Mouse (Mus musculus) skeletal muscle tissue, adult 2 months (tissue): Measurements from ENCODE around the gene F2.

Experiments used
- DNase-seq: peaks from one replicate; pipeline ENCODE4 v3.0.0-alpha.2; 2012; ENCODE audit warnings: low read depth, low spot score

F2 gene

DNA sequence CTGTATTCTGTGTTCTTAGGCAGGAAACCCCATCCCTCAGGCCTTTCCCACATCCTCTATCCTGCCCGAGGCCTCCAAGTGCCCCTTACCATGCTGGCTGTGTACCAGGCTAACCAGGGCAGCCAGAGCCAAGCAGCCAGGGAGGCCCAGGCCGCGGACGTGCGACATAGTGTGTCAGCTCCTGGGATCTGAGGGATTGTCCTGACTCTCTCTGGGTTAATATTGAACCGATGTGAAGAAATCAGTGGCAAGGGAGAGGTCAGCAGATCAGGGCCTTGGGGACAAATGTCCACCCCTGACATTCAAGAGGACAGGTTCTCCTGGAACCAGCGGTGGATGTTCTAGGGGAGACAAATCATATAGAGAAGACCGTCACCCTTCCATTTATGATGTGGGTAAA, at the start of gene F2:
F2 (minus strand) TSS at position 186 of the 400 bp plus-strand sequence.
- no peak for DNase-seq

DNA sequence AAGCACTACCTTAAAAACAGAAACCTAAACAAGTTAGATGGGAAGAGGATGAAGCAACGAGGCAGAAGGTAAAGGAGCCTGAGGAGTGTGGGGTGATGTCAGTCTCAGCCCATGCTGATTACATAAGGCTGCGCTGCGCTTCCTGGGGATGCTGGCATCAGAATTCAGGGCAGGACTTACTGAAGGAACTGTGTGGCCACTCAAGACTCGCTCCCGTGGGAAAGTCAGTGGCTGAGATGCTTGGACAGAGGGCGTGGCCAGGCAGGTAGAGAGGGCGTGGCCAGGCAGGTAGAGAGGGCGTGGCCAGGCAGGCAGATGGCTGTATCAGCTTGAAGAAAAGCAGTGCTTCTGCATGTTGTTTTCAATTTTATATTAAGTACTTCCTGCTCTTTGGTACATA, 47.7 kb upstream of the F2 start:
- DNase-seq: no peak

DNA sequence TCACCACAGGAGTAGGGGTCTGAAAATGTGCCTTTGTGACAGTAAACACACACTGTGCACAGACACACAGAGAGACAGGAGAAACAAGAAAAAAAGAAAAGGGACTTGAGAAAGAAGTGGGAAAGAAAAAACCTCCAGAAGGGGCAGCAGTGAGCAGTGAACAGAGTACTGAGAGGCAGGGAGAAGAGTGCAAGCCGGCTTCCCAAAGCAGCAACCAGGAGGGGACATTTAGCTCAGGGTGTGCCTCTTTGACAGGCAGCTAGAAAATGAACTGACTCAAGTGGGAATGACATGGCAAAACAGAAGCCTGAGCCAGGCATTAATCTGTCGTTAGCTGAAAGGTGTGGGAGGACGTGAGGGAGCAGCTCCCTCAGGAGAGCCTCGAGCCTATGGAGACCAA, 46.6 kb upstream of the F2 start:
- DNase-seq: no peak

DNA sequence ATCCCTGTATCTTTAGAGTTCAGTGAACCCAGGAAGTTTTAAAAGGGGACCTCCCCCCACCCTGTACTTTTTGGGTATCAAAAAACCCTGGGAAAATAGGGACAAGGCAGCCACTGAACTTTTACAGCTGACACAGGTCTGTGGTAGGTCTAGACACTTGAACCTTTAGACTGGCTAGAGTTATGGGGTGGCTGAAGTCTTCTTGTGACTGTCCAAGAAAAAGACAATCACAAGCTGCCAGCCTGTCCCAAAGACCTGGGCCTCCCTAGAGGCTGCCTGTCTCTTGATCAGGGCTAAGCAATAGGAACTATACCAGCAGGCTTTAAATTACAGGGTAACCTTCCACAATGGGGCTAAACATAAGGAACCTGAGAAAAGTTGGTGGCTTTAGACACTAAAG, 40.7 kb upstream of the F2 start:
- DNase-seq: no peak

DNA sequence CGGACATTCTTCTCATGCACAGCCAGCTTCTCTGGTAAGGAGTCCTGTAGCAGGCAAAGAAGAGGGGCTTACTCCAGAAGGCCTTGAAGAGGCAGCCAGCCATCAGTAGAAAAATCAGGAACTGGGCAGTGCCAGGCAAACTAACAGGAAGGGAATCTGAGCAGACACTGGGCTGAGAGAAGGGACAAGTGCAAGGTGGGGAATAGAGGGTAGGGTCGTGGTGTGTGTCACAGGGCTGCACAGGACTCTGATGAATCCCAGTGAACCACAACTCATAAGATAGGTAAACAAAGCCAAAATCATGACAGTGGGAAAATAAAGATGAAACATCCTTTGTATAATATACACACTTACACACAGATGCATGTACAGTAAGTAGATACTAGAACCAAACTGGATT, 40.2 kb upstream of the F2 start:
- no peak for DNase-seq

DNA sequence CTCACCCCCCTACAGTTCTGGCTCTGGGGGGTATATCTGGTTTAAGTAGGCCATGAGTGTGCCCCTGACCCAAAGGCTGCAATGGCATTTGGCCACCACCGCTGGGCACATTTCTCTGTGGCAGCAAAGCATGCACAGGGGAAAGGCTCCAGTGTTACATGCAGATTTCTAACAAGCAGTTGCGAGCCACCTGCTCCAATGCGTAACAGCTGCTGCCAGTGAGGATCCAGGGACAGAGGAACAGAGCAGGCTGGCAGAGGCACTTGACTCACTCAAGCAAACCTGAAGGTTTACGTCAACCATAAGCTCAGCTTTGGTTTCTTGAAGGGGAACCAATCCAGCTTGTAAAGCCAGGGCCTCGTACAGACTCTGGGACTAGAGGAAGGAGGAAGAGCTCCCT, 38.7 kb upstream of the F2 start:
- DNase-seq: no peak

DNA sequence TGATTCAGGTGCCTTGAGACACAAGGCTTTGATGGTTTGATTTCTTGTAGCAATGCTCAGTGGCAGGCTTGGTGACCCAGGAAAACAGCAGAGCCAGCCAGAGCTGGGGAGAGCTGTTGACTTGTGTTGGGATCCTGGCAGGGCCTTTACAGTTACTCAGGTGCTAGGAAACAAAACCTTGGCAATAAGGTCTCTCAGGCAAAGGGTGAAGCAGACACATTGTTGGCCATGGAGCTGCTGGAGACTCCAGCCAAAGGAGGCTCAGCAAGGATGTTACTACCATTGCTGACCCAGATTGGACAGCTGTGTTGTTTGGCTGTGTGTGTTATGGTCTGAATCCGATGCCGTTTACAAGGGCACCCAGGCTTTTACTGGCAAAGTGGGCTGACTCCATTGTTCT, 37.4 kb upstream of the F2 start:
- DNase-seq: no peak

DNA sequence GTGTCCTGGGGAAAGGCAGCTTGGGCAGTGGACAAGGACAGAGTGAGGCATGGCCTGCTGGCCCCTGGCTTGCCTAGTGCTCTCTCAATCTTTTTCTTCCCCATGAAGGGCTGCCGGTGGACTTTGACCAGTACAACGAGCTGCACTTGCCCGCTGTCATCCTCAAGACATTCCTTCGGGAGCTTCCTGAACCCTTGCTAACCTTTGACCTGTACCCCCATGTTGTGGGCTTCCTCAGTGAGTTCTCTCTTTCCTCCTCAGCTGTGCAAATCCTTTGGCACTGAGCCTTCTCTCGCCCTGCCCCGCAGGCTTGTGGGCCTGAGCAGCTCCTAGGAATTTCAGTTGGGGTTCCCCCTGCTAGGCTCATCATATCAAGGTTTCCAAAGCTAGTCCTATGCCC, 33.8 kb upstream of the F2 start:
- no peak for DNase-seq

DNA sequence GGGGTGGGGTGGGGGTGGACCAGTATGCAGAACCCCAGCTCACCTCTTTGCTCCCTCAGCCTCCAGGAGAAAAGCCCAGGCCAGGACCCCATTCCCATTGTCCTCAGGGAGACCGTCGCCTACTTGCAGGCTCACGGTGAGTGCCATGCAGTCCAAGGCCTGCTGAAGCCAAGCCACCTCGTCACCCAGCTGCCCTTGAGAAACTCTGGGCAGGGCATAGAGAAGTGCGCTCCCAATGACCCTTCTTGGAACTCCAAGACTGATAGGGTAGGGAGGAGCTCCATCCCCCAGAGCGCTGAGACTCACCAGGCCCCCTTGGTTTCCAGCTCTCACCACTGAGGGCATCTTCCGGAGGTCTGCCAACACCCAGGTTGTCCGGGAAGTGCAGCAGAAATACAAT, 33.1 kb upstream of the F2 start:
- no peak for DNase-seq

DNA sequence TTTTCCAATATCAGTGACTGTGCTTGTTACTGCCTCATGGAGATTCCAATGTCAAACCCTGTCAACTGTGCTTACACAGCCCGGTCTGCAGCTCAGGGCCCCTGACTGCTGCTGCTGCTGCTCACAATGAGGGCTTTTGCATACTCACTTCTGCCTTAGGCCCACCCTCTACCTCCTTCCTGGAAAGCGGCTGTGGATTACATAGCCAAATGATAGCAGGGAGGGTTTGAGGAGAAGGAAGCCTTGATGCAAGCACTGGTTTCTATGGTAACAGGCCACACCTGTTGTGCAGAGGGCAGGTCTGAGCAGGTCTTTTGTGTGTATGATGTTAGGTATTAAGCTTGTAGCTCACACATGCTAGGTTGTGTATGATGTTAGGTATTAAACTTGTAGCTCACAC, 31.5 kb upstream of the F2 start:
- DNase-seq: no peak

DNA sequence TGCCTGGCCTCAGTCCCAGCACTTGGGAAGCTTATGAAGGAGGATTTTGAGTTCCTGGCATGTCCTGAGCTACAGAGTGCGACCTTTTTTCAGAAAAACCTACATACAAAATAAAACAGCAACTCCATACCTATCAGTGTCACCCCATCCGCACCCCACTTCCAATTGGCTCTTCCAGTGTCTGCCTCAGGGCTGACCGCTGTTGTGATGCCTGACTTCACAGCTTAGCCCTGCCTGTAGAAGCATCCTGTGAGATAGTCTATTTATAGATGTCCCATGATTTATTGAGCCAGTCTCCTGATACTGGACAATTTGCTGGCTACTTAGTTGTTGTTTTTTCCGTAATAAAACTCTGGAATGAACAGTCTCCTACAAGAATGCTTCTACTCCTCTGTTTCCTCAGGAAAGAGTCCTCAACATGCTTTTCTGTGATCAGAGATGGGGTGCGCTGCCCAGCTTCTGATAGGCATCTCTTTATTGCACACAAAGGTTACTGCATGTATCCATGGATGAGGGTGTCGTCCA, 30.2 kb upstream of the F2 start:
- no peak for DNase-seq

DNA sequence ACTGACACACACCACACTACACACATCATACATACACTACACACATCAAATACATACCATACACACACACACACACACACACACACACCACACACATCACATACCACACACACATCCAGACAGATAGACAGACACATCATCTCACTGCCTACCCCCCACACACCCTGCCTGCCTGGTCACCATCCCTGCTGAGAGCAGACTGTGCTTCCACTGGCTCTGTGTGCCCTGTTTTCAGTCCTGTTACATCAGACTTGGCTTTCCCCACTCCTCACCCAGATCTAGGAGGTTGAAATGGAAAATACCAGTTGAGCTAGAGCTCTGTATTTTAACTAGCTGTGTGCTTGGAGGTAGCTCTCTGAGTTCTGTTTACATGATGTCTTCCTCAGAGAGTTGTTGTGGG, 28.6 kb upstream of the F2 start:
- DNase-seq: no peak

DNA sequence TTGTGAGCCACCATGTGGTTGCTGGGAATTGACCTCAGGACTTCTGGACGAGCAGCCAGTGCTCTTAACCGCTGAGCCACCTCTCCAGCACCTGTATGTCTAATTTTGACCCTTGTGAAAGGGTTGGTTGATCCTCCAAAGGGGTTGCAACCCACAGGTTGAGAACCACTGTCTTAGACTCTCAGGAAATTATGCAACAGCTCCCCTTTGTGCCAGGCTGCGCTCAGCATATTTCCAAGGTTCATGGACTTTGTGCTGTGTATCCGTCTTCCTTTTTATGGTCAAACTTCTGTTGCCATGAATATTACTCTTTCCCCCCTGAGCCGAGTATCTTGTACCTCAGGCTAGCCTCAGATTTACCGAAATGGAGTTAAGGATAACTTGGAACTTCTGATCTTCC, 24.8 kb upstream of the F2 start:
- no peak for DNase-seq

DNA sequence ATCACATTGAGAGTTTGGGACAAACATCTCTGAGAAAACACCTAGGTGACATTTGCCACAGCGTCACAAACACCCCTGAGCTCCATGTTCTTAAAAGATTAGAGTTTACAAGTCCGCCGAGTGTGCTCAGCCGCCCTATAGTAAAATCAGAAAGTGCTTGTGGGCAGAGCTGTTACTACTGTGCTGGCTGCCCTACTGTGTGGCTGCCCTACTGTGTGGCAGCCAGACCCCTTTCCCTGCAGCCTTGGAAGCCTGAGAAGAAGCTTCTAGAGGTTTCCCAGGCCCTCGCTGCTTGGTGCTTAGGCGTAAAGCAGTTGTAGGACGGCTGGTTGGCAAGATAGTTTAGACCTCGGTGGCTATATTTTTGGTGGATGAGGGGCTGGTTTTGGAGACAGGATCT, 23.4 kb upstream of the F2 start:
- no peak for DNase-seq

DNA sequence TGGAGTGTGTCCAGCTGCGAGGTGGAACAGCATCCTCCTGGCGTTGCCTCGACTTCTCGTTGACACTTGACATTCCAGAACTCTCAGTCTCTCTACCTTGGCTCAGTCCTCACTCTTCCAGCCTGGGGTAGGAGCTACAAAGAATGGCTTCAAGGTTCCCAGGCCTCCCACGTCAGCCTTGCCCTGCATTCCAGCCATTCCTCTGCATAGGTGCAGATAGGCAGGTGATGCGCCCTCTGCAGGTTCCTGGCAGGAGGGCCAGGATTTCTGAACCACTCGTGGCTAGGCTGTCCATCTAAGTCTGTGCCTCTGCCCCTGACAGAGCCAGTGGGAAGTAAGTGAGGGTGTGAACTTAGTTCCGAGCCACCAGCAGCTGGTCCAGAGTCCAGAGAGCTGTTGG, 20.6 kb upstream of the F2 start:
- DNase-seq: no peak

DNA sequence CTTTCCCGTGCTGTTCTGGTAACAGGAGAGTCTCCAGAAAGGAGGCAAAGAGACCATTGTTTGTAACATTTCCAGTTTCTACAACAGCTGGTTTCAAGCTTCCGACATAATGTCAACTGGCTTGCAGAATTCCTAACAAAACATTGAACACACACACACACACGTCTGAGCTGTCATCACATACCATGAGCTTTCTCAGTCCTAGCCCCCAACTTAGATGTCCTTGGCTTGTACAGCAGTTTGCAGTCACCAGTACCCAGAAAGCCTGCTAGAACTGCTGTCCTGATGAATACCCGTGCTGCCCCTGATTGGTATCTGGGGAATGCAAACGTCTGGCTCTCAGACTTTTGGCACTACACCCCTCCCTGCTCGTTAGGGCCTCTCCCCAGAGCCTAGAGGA, 19.6 kb upstream of the F2 start:
- DNase-seq: no peak

DNA sequence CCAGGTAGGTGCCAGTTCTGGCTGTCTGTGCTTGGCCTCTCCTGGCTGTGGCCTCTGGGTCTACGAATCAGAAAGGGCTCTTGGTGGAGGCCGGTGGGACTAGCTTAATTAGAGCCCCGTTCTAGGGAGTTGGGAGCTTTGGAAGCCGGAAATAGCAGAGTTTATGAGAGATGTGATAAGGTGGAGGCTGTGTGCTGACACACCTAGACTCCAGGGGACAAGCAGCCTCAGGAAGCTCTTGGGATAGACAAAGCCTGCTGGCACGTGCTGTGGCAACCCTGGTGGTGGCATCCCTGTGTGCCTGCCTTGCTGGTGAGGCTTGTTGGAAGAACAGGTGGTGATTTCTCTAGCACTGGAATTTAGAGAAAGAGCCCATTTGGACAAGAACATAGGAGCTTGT, 19.2 kb upstream of the F2 start:
- DNase-seq: no peak

DNA sequence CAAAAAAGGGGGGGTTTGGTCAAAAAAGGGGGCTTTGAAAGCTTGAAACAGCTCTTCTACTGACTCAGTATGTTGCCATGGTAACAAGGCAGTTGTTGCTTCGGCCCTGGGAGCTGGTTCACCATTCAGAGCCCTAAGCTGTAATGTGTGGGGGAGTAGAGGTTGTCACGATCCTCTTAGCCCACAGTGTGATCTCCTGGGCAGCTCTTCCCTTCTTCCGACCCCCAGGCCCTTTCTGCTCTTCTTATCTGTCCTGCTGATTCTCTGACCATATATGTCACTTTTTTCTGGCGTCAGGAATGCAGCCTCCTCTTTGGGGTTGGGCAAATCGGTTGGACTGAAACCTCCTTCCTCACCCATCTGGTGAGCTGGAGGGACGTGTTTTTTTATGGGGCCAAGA, 16.6 kb upstream of the F2 start:
- DNase-seq: no peak

DNA sequence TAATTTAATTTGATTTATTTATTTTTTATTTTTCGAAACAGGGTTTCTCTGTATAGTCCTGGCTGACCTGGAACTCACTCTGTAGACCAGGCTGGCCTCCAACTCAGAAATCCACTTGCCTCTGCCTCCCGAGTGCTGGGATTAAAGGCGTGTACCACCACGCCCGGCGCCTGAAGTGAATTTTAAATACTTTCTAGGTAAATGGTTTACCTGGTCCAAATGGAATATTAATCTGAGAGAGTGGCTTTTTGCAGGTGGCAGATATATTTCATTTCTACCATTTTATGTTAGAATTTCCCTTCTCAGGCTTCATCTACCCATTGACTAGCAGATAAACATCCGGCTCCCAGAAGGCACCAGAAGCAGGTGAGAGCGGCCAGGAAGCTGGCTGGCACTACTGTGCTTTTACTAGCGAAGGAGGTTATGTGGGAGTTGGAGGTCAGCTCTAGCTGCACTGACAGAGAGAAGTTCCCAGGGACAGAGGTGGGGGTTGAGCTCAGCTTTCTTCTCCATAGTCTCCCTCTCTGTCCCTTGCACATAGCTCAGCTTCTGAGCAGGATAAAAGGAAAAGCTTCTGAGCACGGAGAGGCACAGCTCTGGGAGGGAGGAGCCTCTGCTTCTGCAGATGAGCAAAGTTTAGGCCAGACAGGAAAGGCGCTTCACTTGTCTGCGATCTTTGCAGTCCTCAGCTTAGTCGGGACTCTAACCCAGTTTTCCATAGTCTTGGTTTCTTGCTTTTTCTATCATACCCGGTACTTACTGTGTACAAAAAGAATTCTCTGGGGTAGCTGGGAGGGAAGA, 15.4 kb upstream of the F2 start:
- DNase-seq: no peak

DNA sequence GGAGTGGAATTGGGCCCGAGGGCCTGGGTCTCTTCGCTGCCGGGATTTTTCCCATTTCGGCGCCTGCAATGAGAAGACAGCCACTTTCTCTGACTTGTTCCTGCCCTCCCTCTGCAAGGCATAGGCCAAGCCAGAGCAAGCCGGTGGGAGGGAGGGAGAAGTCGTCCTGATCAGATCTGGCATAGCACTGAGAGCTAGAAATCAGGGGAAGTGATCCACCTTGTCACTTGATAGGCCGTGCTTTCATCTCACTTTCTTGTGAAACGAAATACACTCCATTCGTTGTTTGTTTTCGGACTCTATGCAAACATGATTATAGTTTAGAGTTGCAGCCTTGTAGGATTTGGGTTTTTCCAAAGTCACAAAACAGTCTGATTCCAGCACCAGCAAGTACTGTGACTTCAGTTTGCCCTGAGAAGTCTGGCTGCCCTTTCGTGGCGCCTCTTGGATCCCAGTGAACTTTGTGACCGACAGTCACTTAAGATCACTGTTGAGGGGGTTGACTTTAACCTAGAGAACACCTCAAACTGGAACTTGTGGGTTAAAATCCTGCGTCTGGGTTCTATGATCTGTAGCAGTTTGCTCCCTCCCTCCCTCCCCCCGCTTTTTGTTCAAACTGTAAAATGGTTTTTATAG, 14.3 kb upstream of the F2 start:
- DNase-seq: no peak

DNA sequence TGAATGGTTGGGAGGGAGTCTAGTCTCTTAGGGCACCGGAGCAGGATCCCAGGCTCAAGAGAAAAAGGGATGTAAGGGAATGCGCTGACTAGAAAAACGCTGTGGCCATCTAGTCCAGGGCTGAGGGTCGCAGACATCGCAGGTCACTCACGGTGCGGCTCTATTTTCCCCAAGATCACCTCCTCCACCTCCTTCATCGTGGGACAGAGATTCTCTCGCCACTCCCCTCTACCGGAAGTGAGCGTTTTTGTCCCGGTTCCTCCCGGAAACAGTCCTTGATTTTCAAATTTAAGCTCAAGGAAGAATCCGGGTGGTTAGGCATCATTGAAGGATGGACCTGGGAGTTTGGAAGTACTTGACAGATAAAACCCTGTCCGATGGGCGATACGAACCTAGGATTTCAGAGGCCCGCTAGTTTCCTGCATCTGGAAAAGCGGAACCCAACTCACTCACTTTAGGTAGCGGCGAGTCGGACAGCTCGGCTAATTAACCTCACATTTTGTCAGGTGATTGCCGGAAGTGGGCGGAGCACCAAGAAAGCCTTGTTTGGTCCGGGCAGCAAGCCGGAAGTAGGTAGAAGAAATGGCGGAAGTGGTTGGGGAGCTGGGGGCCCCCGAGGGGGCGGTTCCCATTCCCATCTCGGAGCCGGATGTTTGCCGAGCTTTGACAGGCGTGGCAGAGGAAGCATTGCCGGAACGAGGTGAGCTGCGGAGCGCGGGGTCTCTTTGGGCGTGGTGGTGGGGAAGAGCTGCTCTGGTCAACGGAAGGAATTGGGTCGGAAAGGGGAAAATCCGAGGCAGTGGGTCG, 13.5 kb upstream of the F2 start, which contains the start of the genes Zfp408 and Arhgap1:
Zfp408 (minus strand) TSS at position 239 of the 807 bp plus-strand sequence.
Arhgap1 (plus strand) TSS at position 308 of the 807 bp plus-strand sequence.
- DNase-seq: peak; percentile 95

DNA sequence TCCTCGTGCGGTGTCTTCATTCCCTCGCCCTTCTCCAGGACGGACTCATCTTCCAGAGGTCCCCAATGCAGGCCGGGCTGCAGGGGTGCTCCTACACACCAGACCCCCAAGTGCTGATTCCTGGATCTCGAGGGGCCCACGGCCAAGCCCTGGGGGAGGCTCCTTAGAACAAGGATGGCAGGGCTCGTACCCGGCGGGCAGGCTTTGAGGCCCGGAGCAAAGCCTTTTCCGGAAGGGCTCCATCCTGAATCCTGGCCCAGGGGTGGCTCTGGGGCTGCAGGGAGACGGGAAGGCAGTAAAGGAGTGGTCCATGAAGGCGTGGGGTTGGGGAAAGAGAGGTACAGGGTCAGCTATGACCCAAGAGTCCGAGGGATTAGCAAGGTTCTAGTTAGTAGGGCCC, 12.9 kb upstream of the F2 start:
- no peak for DNase-seq
